Mouse (Mus musculus) adrenal gland, postnatal 14 days (tissue): Measurements from ENCODE around the gene Polr3c. TPM values are rescaled to one million over a fixed set of nuclear protein-coding genes. Genes with fewer than 3 reads are reported as not detected.
"Not testable (repeated sequence)": the region's sequence is repeated elsewhere in the genome, so short reads cannot be mapped to it uniquely, and the experiment has no call there.

Experiments
- DNase-seq: peaks from one replicate; pipeline ENCODE4 v3.0.0; 2021; ENCODE audit warnings: mixed read lengths
- total RNA-seq: library from RNA; stranded (reverse); gene quantifications from 2 replicates; pipeline ENCODE4 v1.2.3, GENCODE M21; 2021

Gene Polr3c
- total RNA-seq, 1 experiment from 2014 or later: 26.4 TPM

DNA sequence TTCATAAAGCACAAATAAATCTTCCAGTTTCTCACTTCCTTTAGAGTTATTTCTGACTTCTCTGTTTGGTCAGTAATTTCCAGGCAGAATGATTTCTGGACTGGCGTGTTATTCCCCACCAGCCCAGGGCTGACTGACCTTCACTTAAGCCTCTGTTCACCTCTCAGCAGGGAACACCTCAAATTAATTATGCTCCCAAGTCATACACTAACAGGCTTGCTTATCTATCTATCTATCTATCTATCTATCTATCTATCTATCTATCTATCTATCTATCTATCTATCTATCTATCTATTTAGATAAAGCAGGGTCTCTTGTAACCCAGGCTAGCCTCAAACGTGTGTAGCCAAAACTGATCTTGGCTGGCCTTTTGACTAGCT lies 18.8 kb downstream of the Polr3c start:
- DNase-seq: no peak

DNA sequence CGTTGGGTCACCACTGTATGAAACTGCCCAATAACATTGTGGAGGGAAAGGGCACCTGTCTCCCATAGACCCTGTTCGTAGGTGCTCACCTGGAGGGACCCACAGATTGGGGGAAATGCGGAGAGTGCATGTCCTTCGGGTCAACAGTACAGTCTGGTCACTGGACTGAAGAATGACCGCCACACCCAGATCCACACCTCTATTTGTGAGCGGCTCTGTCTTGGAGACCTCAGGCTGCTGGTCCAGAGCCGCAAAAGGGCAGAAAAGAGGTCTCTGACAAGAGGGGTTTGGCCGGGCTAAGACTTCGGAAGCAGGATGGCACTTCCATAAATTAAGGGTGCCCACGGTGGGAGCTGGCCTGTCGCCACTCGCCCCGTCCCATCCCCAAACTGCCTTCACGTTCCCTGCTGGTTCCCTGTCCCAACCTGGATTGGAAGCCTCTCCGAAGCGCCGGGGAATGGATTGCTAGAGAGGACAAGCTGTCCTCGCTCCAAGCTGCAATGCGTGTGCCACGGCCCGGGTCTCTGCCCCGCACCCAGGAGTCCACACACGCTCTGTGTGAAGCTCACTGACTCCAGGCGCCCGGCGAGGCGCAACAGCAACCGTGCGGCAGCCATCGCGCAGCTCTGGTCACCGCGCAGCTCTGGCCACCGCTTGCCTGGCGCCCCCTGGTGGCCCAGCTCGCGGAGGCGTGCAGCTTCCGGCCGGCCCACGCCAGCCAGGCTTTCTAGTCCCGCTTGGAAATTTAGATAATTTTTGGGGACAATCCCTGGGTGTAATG lies 19.3 kb downstream of the Polr3c start, which contains the start of gene Nudt17:
TSS of gene Nudt17 (minus strand) at position 660 of the 781 bp plus-strand sequence.
- DNase-seq: peak; percentile 90

DNA sequence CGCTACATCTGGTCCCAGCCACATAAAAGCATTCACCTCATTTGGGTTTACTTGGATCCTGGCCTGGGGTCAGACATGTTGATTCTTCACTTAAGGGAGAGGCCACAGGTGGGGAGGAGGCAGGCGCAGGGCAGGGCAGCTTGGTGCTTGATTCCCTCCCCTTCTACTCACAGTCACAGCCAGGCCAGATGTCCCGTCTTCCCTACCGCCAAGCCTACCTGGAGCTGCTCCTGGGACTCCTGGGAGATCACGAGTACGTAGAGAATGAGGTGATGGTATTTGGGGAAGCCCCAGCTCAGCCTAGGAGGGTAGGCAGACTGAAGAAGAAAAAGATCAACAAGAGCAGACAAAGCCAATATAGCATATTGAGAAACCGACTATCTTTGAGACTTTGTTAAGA lies 20.4 kb downstream of the Polr3c start:
- DNase-seq: no peak

DNA sequence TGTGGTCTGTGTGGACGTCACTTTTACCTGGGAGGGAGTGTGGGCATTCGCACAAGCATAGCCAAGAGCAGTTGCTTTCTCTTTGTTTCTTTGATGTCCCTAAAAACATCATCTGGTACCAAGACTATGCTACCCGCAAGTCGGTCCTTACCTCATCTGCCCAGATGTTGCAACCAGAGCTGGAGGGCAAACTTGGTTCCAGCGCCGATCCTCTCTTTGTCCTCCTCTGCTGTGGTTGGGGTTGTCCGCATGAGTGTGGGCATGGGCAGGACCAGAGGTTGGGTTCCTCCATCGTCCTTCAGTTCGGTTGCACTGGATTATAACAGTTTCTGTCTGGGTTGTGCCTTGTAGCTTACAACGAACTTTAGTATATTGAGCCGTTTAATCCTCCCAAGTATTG lies 21.2 kb downstream of the Polr3c start:
- DNase-seq: no peak

DNA sequence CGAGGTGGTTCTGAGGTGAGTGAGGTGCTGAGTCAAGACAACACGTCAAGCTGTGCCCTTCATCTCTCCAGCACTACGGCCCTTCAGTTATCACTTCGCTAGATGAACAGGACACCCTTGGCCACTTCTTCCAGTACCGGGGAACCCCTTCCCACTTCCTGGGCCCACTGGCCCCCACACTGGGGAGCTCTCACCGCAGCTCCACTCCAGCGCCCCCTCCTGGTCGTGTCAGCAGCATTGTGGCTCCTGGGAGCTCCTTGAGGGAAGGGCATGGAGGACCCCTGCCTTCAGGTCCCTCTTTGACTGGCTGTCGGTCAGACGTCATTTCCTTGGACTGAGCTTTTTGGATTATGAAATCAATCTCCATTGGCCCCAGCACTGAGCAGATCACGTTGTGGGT lies 22.6 kb downstream of the Polr3c start:
- DNase-seq: peak; percentile 54

DNA sequence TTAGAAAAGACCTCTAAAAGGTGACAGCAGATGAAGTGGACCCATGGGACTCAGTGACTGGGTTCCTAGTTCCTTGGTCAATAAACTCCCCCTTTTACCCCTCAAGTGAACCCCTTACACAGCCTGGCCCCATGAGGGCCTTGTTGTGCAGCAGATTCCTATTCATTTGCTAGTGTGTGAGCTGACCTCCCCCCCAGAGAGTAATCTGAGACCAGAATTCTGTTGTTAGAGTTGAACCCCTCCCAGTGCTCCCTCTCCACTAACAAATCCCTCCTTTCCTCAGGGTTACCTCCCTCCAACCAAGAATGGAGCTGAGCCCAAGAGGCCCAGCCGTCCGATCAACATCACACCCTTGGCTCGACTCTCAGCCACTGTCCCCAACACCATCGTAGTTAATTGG lies 26.4 kb downstream of the Polr3c start:
- DNase-seq: no peak

DNA sequence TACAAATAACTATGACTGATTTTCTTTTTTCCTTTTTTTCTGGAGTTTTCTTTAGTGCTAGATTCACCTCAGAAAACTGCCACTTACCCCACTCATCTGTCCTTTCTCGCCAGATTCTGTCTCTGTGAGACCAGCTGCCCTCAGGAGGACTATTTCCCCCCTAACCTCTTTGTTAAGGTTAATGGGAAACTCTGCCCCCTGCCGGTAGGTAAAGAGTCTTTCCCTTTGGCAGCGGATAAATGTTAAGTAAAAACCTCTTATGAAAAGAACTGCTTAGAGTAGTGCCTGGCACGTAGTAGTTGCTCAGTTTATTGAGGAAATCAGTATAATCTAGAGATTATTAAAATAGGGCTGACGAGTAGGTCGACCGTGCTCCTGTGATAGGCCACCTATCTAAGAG lies 27.1 kb downstream of the Polr3c start:
- DNase-seq: peak; percentile 44

DNA sequence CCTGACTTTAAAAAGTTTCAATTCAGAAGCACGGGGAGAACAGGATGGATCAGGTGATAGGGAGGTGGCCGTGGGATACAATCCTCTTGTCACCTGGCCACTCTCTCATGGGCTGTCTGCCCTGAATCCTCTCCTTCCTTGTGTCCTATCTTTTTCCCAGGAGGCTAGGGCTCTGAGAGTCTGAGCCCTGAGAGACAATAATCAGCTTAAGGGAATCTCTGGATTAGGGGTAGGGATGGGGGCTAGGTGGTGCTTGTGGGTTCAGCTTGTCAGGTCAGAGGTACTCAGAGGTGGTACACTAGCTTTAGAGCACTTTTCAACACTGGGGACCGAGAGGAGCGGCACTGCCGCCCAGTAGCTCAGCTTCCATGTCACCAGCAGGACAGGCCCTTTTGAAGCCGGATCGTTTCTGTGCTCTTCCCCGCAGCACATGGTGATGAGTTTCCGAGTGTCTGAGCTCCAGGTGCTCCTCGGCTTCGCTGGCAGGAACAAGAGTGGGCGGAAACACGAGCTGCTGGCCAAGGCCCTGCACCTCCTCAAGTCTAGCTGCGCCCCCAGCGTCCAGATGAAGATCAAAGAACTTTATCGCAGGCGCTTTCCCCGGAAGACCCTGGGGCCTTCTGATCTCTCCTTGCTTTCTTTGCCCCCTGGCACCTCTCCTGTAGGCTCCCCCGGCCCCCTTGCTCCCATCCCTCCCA lies 28.3 kb downstream of the Polr3c start:
- DNase-seq: no peak

DNA sequence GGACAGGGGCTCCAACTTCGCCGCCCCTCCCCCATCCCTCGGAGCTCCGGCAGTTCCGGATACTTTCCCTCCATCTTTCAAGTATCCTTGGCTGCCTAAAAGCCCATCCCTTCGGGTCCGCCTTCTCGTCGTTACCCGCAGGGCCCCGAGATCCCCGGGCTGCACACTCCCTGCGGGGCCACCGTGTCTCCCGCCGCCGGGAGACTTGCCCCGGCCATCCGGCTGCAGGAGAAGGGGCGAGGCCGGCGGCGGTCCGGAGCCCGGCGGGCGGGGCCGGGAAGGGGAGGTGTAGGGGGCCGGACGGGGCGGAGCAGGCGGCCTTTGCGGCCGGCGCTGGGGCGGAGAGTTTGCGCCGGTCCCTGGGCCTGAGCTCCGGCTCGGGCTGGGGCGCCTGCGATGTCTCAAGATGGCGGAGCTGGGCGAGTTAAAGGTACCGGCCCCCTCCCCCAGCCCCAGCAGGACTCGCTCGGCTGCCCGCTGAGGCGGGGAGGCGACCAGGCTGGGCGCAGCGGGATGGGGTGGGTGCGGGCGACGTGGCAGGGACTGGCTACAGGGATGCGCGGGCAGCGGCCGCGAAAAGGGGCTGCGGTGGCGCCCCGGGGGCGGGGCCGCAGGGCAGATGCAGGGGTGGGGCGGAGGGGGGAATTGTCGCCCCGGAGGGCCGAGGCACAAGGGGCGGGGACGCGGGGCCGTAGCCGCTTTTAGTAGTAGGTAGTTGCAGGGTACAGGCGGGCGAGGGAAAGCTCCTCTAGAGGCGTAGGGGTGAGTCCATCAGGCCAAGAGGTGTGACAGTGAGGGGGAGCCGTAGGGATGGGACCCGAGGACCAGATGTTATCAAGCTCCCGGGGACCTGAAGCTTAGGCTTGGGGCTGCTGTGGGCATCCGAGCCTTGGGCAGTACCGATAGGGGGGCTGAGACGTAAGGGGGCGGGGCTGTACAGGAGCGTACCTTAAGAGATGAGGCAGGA lies 30.4 kb downstream of the Polr3c start:
- DNase-seq: peak; percentile 96

DNA sequence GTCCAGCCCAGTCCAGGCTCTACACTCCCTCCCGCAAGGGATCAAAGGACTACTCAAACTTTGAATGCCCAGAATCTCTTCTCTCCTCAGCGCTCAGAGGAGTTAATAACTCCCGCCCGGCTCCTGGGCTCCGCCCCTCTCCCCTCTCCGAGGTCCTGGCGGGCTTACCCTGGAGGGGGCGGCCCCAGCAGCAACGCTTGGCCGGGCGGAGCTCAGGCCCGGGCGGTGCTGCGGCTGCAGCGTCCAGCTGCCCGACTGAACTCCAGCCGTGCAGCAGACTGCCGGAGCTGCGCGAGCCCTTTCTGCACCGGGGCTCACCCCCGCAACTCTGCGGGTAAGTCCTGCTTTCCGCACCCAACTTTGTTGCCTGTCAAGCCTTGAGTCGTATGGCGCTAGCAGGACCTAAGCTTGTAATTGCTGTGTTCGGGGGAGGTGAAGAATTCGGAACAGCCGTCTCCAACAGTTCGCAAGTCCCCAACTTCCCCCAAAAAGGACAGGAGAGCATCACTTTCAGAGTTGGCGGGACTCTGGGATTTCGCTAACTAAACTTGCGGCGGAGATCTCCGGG lies 31.1 kb downstream of the Polr3c start, which contains the start of gene Pias3:
TSS of gene Pias3 (plus strand) at position 187 of the 568 bp plus-strand sequence.
- peak; percentile 94 for DNase-seq

DNA sequence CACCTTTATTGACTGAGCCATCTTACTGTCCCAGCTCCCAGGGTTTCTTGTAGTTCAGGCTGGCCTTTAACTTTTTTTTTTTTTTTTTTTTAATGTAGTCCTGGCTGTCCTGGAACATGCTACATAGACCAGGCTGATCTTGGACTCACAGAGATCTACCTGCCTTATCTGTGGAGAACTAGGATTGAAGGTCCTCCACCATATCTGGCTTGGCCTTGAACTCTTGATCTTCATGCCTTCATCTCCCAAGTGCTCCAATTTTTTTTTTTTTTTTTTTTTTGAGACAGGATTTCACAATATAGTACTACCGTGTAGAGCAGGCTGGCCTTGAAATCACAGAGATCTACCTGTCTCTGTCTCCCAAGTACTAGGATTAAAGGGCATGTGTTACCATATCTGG lies 33.8 kb downstream of the Polr3c start:
- no peak for DNase-seq

DNA sequence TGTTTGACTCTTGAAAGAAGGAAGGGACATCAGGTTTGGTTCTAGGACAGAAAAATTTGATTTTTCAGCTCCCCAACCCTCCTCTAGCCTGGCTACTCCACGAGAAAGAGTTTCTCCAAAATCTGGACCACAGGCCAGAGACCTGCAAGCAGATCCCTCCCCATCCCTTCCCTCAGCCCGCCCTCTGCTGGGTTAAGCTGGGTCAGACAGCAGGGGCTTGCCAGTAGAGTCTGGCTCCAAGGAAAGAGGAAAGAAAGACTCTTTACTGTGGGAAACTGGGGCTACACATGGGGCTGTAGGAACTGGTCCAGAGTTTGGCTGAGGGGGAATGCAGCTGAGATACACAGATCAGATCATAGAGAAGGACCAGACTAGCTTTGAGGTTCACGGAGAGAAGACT lies 34.9 kb downstream of the Polr3c start:
- DNase-seq: peak; percentile 42

DNA sequence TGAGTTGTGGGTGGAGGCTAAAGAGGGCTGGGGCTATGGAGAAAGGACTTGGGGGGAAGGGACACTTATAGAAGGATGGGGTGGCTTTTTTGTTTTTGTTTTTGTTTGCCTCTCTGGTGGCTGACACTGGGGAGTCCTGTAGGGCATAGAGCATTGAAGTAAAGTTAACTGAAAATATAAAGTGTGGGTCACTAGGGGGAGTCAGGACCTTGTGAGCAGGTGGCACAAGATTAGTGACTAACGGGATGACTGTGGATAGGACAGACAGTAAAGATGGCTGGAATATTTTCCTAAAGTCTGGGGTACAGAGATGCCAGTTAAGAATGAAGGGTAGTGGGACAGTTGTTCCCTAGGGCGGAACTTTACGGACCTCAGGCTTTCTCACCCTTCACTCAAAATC lies 37.1 kb downstream of the Polr3c start:
- no peak for DNase-seq

DNA sequence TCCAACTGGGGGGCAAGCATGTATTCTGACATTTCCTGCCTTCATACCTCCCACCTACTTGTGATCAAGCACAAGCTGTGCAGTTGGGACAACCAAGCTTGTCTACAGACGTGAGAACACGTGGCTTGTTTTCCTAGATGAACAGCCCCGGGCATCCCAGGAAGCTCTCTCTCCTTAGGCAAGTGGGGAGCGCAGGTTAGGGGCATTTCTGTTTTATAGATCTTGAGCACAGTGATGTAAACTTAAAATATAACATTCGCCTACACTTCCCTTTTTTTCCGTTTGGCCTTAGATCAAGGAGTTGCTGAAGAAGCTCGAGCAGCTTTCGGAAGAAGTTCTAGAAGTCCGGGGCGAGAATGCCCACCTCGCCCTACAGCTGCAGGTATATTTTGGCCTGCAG lies 38.6 kb downstream of the Polr3c start:
- DNase-seq: no peak

DNA sequence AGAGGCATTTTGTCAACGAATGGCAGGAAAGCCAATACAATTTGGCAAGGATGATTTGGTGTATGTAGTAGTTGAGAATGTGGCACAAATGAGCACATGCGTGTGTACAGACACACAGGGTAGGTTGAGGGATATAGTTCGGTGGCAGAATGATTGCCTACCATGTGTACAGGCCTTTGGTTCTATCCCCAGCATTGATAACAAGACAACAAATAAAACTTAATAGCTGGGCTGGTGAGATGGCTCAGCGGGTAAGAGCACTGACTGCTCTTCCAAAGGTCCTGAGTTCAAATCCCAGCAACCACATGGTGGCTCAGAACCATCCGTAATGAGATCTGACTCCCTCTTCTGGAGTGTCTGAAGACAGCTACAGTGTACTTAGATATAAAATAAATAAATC lies 41.4 kb downstream of the Polr3c start:
- DNase-seq: not testable (repeated sequence)

DNA sequence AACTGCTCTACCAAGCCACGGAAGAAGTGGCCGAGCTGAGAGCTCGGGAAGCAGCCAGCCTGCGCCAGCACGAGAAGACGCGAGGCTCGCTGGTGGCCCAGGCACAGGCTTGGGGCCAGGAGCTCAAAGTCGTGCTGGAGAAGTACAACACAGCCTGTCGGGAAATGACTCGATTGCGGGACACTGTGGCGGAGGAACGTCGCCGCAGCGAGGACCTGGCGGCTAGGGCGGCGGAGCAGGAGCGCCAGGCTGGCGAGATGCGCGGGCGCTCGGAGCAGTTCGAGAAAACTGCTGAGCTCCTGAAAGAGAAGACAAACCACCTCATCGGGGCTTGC lies 42.6 kb downstream of the Polr3c start:
- peak; percentile 24 for DNase-seq

DNA sequence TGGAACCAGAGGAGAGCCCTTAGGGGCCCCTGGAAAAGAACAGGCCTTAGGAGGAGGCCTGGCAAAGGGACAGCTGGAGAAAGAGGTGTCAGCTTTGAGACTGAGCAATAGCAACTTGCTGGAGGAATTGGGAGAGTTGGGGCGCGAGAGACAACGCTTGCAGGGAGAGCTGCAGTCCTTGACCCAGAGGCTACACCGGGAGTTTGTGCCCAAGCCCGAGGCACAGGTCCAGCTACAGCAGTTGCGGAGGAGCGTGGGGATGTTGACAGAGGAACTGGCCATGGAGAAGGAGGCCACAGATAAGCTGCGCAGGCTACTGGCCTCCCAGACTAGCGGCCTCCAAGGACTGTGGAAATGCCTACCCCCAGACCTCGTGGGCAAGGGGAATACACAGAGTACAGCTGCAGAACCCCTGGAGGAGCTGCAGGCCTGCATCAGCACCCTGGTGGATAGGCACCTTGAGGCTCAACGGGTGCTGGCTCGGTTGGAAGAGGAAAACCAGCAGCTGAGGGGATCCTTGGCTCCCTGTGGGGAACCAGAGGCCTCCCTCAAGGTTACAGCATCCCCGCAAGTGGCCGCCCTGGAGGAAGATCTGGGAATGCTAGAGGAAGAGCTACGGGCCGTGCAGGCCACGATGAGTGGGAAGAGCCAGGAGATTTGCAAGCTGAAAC lies 43.1 kb downstream of the Polr3c start:
- peak; percentile 62 for DNase-seq

DNA sequence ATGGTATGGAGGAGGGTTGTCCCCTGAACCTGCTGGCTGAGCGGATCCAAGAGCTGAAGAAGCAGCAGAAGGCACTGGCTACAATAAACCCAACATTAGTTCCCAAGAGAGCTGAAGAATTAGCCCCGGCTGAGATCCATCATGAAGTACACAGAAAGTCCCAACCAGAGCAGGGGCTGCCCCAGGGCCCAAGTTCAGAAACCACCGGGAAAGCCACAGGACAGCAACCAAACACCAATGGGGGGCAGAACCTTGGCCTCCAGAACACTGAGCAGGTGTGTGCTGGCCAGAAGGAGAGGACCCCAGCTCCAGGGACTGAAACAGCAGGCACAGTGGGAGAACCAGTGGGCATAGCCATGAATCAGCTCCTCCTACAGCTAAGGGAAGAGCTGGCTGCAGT lies 43.9 kb downstream of the Polr3c start:
- DNase-seq: no peak

DNA sequence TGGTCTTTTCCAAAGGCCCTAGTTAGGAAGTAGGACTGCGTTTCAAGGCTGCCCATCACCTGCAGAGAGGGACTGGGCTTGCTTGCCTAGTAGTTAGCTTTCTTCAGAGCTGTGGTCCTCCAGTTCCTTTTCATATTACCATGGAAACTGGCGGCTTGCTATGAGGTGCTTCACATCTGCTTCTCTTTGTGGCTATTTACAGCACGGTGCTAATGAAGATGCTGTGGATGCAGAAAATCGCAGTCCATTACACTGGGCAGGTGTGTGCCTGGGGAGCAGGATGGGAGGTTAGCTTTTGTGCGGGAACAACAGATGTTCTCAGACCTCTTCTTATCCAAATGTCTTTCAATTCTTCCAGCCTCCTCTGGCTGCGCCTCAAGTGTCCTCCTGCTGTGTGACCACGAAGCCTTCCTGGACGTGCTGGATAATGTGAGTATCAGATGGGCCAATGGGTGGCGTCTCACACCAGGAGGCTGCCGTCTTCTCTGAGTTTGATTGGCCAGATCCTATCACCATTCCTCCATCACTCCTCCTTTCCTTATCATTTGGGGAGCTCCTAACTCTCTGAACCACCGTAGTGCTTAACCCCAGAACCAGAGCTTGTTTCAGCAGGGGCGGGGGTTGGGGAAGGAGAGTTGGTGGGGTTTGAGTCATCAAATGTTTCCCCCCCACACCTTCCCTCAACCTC lies 47.0 kb downstream of the Polr3c start:
- no peak for DNase-seq

DNA sequence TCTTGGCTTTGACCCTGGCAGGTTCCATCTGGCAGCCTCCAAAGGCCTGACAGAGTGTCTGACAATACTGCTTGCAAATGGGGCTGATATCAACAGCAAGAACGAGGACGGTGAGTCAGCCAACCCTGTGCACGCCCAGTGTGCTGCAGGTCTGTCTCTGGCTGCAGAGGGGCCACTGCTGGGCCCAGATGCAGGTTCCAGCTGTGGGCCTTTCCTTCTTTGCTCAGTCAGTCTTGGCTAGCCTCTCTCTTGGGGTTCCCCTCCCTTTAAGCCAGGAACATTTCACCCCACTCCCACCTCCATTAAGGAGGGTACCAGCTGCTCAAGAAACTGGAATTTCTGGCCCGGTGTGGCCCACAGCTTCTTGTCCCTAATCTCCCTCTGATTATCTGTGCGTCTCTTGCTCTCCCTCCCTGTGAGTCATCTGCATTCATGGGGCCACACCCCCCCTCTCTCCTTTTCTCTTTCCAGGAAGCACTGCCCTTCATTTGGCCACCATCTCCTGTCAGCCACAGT lies 48.2 kb downstream of the Polr3c start:
- peak; percentile 76 for DNase-seq

DNA sequence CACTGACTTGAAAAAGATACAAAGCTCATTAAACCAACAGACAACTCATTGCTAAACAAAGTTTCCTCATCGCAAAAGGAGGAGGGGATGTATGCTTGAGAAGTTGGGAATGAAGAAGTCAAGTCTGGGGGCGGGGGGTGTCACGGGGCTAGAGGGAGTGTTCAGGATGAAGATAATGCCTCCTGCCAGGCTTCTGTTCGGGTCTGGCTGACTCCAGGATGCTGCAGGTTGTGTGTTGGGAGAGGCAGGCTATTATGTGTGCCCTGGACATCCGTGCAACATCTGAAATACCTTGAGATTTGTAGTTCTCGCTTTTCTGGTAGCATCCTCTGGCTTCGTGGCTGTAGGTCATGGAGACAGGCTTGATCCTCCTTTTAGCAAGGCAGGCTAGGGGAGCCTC lies 49.0 kb downstream of the Polr3c start:
- DNase-seq: no peak
